In genomic region chrX:140979546-140979945, GRCm38 (mm10) we compare ENCODE assay signal across 8 mouse cellular contexts. TPM values are rescaled to one million over a fixed set of nuclear protein-coding genes. Genes with fewer than 3 reads are reported as not detected.
A peak's percentile ranks its signal among the peaks of the same experiment; 100 is the strongest.
DNase-seq lines count a peak whose midpoint lies in the region; ATAC-seq lines count a peak whose summit lies in the region.

No protein-coding gene starts in this region.

- peak; percentile 20 for DNase-seq in CD4-positive, CD25-positive, alpha-beta regulatory T cell, adult 2 months (ENCODE audit: low read depth, low spot score)
- peak; percentile 30 for DNase-seq in right cerebral cortex, adult 18-20 months
- no peak for DNase-seq in right cerebral cortex, postnatal 4 days
- DNase-seq in layer of hippocampus, postnatal 36 days = peak; percentile 16 to 28
- DNase-seq in telencephalon, adult 2 months (ENCODE audit: low read depth, low spot score) = peak; percentile 54
- DNase-seq in cerebellum, adult 8-10 months = no peak
- DNase-seq in gastrocnemius, adult 8-10 months (ENCODE audit: low spot score in 2 of 2) = no peak

- ATAC-seq in CD4-positive, CD25-positive, alpha-beta regulatory T cell, adult 4 months = no peak

RNA-seq across cellular contexts. Expression of gene Atg4a, which starts 22.8 kb away (rescaled TPM):
- polyA plus RNA-seq in CD4-positive, CD25-positive, alpha-beta regulatory T cell, adult 4 months (2017; shearing (Covaris generic)) = 10 to 100 TPM; 31.4 to 35.8 TPM
- total RNA-seq in layer of hippocampus, postnatal 36 days (2021) = 10 to 100 TPM in 1 of 2 experiments, 1 to 10 TPM in 1; 7.1 to 11.3 TPM
- 10 to 100 TPM; 18.2 to 29.3 (median 24.1) TPM for total RNA-seq in gastrocnemius, adult 8-10 months (2022)

RNA-seq across cellular contexts. Expression of gene Psmd10, which starts 23.0 kb away (rescaled TPM):
- 10 to 100 TPM; 66.2 to 67.6 TPM for polyA plus RNA-seq in CD4-positive, CD25-positive, alpha-beta regulatory T cell, adult 4 months (2017; shearing (Covaris generic))
- 10 to 100 TPM; 18.0 to 20.3 TPM for total RNA-seq in layer of hippocampus, postnatal 36 days (2021)
- 10 to 100 TPM in 3 of 4 experiments, 1 to 10 TPM in 1; 9.9 to 12.5 (median 11.1) TPM for total RNA-seq in gastrocnemius, adult 8-10 months (2022)

Comparison
In these comparisons a context has a peak if more than half of its experiments do, and no peak if none do; other contexts are left out.
1. DNase-seq: peak in CD4-positive, CD25-positive, alpha-beta regulatory T cell, adult 2 months (single experiment), right cerebral cortex, adult 18-20 months (single experiment), layer of hippocampus, postnatal 36 days (2 of 2) and telencephalon, adult 2 months (single experiment); none in right cerebral cortex, postnatal 4 days (single experiment), cerebellum, adult 8-10 months (single experiment) and gastrocnemius, adult 8-10 months (0 of 2).